Comparison of ENCODE assay signal across 20 mouse cellular contexts in genomic region chr6:120796111-120796510, GRCm38 (mm10). TPM values are rescaled to one million over a fixed set of nuclear protein-coding genes. Genes with fewer than 3 reads are reported as not detected.
DNase-seq lines count a peak whose midpoint lies in the region; TF ChIP-seq lines count a peak whose summit lies in the region.
"Had no signal": no experiment of that assay in that cellular context is flagged by ENCODE, and none has a peak within 500 bp of the region (broad histone marks: within the 10 kb centered on the region; RNA-seq: fewer than 3 reads in every experiment).

No protein-coding gene starts in this region.

- TF ChIP-seq CTCF in cortical plate, adult 2 months (IDR thresholded peaks at IDR 0.05; ENCODE audit: extremely low read depth, insufficient read depth, low read length), result no peak

- no peak for TF ChIP-seq POLR2A in cortical plate, adult 2 months (IDR thresholded peaks at IDR 0.05; ENCODE audit: extremely low read depth, insufficient read depth, low read length)

- intact Hi-C loops in left cerebral cortex, postnatal 4 days (cut with DNase I), result no loop called here
- intact Hi-C loops in left cerebral cortex, postnatal 25 days (cut with DNase I), result loop anchor here (2.0 kb wide), 1 partner anchor 63 kb away; no protein-coding TSS in a partner anchor
- intact Hi-C loops in heart, postnatal 14 days (cut with DNase I), result no loop called here

- no peak overlapping the region for H3K4me3 ChIP-seq in cortical plate, adult 2 months (ENCODE audit: insufficient read depth, low read length)
- H3K4me3 ChIP-seq: embryonic facial prominence, embryonic 15.5 days; forebrain, embryonic 10.5 days; heart, embryonic 15.5 days; hindbrain, embryonic 10.5 days; limb, embryonic 10.5 days; liver, embryonic 12.5 days had no signal

- 0 out of 2 replicates have a peak overlapping the region, but pooled peaks have one; percentile 39 for H3K27ac ChIP-seq in cortical plate, adult 2 months (ENCODE audit: insufficient read depth, low read length)
- H3K27ac ChIP-seq: embryonic facial prominence, embryonic 15.5 days; forebrain, embryonic 10.5 days; heart, embryonic 15.5 days; hindbrain, embryonic 10.5 days; limb, embryonic 10.5 days; liver, embryonic 12.5 days had no signal

- peak; percentile 39 for DNase-seq in cerebellum, adult 9-11 months
- no peak for DNase-seq in cerebellum, adult 11 months
- DNase-seq in left cerebral cortex, adult 18-20 months (ENCODE audit: low spot score in 2 of 2), result peak; percentile 53 to 79
- no peak for DNase-seq in left cerebral cortex, postnatal 4 days
- peak; percentile 45 to 90 for DNase-seq in left cerebral cortex, postnatal 25 days (ENCODE audit: low spot score in 2 of 2)
- no peak for DNase-seq in heart, adult 9 months (ENCODE audit: low spot score in 2 of 2)
- no peak for DNase-seq in heart, postnatal 14 days
- DNase-seq: adrenal gland, adult 8-10 months; kidney, adult 2 months; kidney, postnatal 25 days had no signal

- H3K4me1 ChIP-seq in cortical plate, adult 2 months (ENCODE audit: control insufficient read depth, insufficient read depth, low read length), result peaks cover 11% of the 10 kb centered on the region
- H3K4me1 ChIP-seq: forebrain, embryonic 10.5 days; heart, embryonic 15.5 days; hindbrain, embryonic 10.5 days had no signal

RNA-seq across cellular contexts. Expression of gene Slc25a18, which starts 22.7 kb away (rescaled TPM):
- total RNA-seq in left cerebral cortex, adult 18-20 months (2021), result 10 to 100 TPM; 67.2 to 68.6 TPM
- 10 to 100 TPM; 17.8 to 19.8 TPM for total RNA-seq in left cerebral cortex, postnatal 4 days (2021)
- 124 and 139 TPM in 2 replicates for polyA plus RNA-seq in cortical plate, adult 2 months (2012; rRNA removed)
- 10 to 100 TPM; 65.3 to 66.5 TPM for total RNA-seq in left cerebral cortex, postnatal 25 days (2021)
- under 1 TPM; 0.15 to 0.38 TPM for total RNA-seq in heart, postnatal 14 days (2021)
- total RNA-seq: common myeloid progenitor, adult 5-6 weeks; gastrocnemius, adult 18-20 months; megakaryocyte progenitor cell, adult 5-6 weeks had no signal

RNA-seq across cellular contexts. Expression of gene Atp6v1e1, which starts 26.5 kb away (rescaled TPM):
- total RNA-seq in left cerebral cortex, adult 18-20 months (2021), result 100 to 1,000 TPM; 559 to 571 TPM
- total RNA-seq in left cerebral cortex, postnatal 4 days (2021), result 100 to 1,000 TPM; 267 to 273 TPM
- polyA plus RNA-seq in cortical plate, adult 2 months (2012; rRNA removed), result 596 and 605 TPM in 2 replicates
- 100 to 1,000 TPM; 542 to 588 TPM for total RNA-seq in left cerebral cortex, postnatal 25 days (2021)
- 100 to 1,000 TPM; 148 to 151 TPM for total RNA-seq in heart, postnatal 14 days (2021)

RNA-seq across cellular contexts. Expression of gene Bcl2l13, which starts 39.9 kb away (rescaled TPM):
- 10 to 100 TPM; 43.3 to 48.1 TPM for total RNA-seq in left cerebral cortex, adult 18-20 months (2021)
- total RNA-seq in left cerebral cortex, postnatal 4 days (2021), result 10 to 100 TPM; 38.0 to 40.8 TPM
- 22.6 and 22.7 TPM in 2 replicates for polyA plus RNA-seq in cortical plate, adult 2 months (2012; rRNA removed)
- total RNA-seq in left cerebral cortex, postnatal 25 days (2021), result 10 to 100 TPM; 45.9 to 48.5 TPM
- 10 to 100 TPM; 73.9 to 77.4 TPM for total RNA-seq in heart, postnatal 14 days (2021)

Comparison
In these comparisons a context has a peak if more than half of its experiments do, and no peak if none do; other contexts are left out.
1. DNase-seq: peak in cerebellum, adult 9-11 months (single experiment), left cerebral cortex, adult 18-20 months (2 of 2) and left cerebral cortex, postnatal 25 days (2 of 2); none in cerebellum, adult 11 months (single experiment), left cerebral cortex, postnatal 4 days (single experiment), heart, adult 9 months (0 of 2) and heart, postnatal 14 days (0 of 2).
2. RNA of gene Slc25a18, which starts 22.7 kb away (total RNA-seq): 67.2 to 68.6 TPM in left cerebral cortex, adult 18-20 months, 65.3 to 66.5 TPM in left cerebral cortex, postnatal 25 days and 17.8 to 19.8 TPM in left cerebral cortex, postnatal 4 days; 0.15 to 0.38 TPM in heart, postnatal 14 days; every median in the first group is over 10 times any median in the second.